Mouse (Mus musculus): ENCODE measurements around the gene Tmem192.

- TF ChIP-seq CTCF (IDR thresholded peaks at IDR 0.05; ENCODE audit: low read depth, low read length) (no peak), POLR2A (IDR thresholded peaks at IDR 0.05; ENCODE audit: extremely low read depth, insufficient read depth, low read length) (no peak)
Measured at GRCm38 (mm10) chr8:64987731-64988130, 40.7 kb downstream of the Tmem192 start, which contains the start of gene Trim75.
